Mouse (Mus musculus) heart, embryonic 13.5 days (tissue): ENCODE measurements around the gene Heca. TPM values are rescaled to one million over a fixed set of nuclear protein-coding genes. Genes with fewer than 3 reads are reported as not detected.
A peak's percentile ranks its signal among the peaks of the same experiment; 100 is the strongest.
"Not testable (repeated sequence)": the region's sequence is repeated elsewhere in the genome, so short reads cannot be mapped to it uniquely, and the experiment has no call there.

ENCODE experiments used
- ATAC-seq: fragments of 200-750 bp; cut with Nextera tagmentation; 2 replicates; pipeline ENCODE4 v1.8.0; 2017; ENCODE audit warnings: moderate TSS enrichment; ENCODE audit not compliant: insufficient number of reproducible peaks, low FRiP score, low TSS enrichment; ENCODE audit errors: extremely low read depth
- H3K27ac ChIP-seq: fragments of 300-500 bp; sonication (generic); replicated peaks from 2 replicates; pipeline ENCODE4 v1.5.1; 2015; ENCODE audit warnings: moderate library complexity, mild to moderate bottlenecking, inconsistent platforms
- H3K27me3 ChIP-seq: fragments of 300-500 bp; sonication (generic); replicated peaks from 2 replicates; pipeline ENCODE4 v1.6.1; 2015; ENCODE audit warnings: mild to moderate bottlenecking, inconsistent platforms
- H3K36me3 ChIP-seq: fragments of 300-500 bp; sonication (generic); 2 replicates; pipeline ENCODE4 v1.6.1; 2015; ENCODE audit warnings: mild to moderate bottlenecking, inconsistent platforms
- H3K4me1 ChIP-seq: fragments of 300-500 bp; sonication (generic); 2 replicates; pipeline ENCODE4 v1.6.1; 2015; ENCODE audit warnings: inconsistent platforms
- H3K4me2 ChIP-seq: fragments of 300-500 bp; sonication (generic); 2 replicates; pipeline ENCODE4 v1.6.1; 2015; ENCODE audit warnings: inconsistent platforms, mild to moderate bottlenecking, moderate library complexity
- H3K4me3 ChIP-seq: fragments of 300-500 bp; sonication (generic); 2 replicates; pipeline ENCODE4 v1.5.1; 2015; ENCODE audit warnings: moderate library complexity, mild to moderate bottlenecking, inconsistent platforms
- H3K9ac ChIP-seq: fragments of 300-500 bp; sonication (generic); 2 replicates; pipeline ENCODE4 v1.6.1; 2015; ENCODE audit warnings: inconsistent platforms, mild to moderate bottlenecking, moderate library complexity
- H3K9me3 ChIP-seq: fragments of 300-500 bp; sonication (generic); 2 replicates; pipeline ENCODE4 v1.6.1; 2016; ENCODE audit warnings: inconsistent platforms
- WGBS: fragments of 180-500 bp; shearing (Covaris S2); methylation state at CpG from one replicate; pipeline ENCODE4 v1.1.7; 2015; ENCODE audit warnings: mixed read lengths; 5-methylcytosine and 5-hydroxymethylcytosine counted together
- polyA plus RNA-seq: library from polyadenylated mRNA; unstranded; fragments of >200 nt; fragmentation: Nextera tagmentation; extraction: Ambion mirVana; gene quantifications from 2 replicates; pipeline ENCODE4 v1.2.1, GENCODE M21; 2015

Gene Heca
- 3.5 and 3.7 TPM in 2 replicates for polyA plus RNA-seq

DNA sequence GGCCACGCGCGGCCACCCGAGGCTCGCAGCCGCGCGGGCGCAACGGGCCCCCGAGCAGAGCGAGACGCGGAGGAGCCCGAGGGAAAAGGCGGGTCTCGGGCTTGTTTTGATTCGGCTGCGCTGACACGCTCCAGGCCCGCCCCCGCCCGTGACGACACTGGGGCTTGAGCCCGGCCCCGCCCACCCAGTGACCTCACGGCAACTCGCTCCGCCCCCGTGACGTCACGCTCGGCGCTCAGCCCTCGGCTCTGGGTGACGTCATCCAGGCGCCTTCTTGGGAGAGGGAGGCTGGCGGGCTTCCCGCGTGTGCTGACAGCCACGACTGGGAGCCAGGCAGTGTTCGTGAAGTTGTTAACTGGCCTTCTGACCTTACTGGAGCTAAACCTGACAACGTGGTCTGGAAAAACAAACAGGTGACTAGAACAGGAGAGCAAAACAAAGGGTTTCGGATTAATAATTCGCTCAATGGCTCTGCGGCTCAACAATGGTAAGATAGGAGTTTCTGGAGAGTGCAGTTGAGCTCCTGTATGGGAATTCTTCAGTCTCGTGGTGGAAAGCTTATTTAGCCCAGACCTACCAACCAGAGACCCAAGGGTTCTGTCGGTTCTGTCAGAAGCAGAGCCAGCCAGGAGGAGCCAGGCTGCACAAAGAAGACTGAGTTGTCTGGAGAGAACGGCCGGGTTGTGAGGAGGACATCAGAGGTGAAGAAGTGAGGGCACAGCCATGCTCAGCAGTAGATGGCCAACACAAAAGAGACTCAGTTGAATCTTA, at the start of gene Heca:
Gene Heca (minus strand): TSS at position 108 of the 771 bp plus-strand sequence.
- Histone ChIP-seq H3K27me3 (no peaks in the 10 kb centered on the region), H3K36me3 (peaks cover under 1% of the 10 kb centered on the region; the same call in 1 of the 2 replicates), H3K9me3 (no peaks in the 10 kb centered on the region), H3K4me3 (peak within 1 kb of the TSS; percentile 74), H3K4me2 (peak within 1 kb of the TSS; percentile 75), H3K9ac (peak within 1 kb of the TSS; percentile 97), H3K4me1 (peaks cover 24% of the 10 kb centered on the region), H3K27ac (peak within 1 kb of the TSS; percentile 89)
- 6% methylated on average over 48 of the region's 50 CpGs for WGBS
- ATAC-seq, result peak; percentile 93

DNA sequence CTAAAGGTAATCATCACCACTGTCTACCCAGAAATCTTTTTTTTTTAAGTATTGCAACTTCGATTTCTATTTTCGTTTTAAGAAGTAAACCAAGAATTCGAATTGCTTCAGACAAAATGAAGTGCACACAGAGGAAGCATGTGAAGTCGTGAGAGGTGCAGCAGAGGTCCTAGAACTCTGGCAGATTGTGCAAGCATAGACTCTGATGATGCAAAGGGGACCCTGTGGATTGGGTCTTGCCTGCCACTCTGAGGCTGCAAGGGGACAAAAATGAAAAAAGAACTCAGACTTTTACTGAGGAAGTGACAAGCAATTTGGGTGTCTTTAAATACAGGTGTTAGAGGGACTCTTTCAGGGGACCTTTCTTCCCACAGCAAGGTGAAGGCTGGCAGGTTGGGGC, 42.7 kb upstream of the Heca start:
- ATAC-seq, result no peak
- Histone ChIP-seq H3K27me3 (no peaks in the 10 kb centered on the region), H3K9ac (no peak overlapping the region), H3K4me3 (no peak overlapping the region), H3K9me3 (no peaks in the 10 kb centered on the region), H3K36me3 (no peaks in the 10 kb centered on the region), H3K4me2 (no peak overlapping the region), H3K27ac (no peak overlapping the region), H3K4me1 (no peaks in the 10 kb centered on the region)
- WGBS, result 67% methylated on average over 4 of the region's 4 CpGs

DNA sequence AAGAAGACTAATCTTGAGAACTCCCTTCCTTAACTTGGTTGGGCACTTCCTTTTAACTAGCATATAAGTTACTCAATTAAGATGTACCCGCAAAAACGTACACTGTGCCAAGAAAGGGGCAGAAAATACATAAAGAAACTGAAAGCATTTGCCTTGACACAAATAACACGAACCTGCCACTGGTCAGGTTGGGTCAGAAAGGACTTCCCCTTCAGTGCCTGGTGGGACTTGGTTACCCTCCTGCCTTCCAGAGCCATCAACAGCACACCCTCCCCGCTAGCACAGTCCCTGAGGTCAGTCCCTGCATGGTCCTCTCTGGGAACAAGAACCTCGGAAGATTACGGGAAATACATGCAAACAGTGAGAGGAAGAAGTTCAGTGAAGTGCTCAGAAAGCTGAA, 41.3 kb upstream of the Heca start:
- Histone ChIP-seq H3K27me3 (no peaks in the 10 kb centered on the region), H3K9me3 (no peaks in the 10 kb centered on the region), H3K4me1 (no peaks in the 10 kb centered on the region), H3K36me3 (no peaks in the 10 kb centered on the region), H3K27ac (no peak overlapping the region), H3K4me2 (no peak overlapping the region), H3K4me3 (no peak overlapping the region), H3K9ac (no peak overlapping the region)
- WGBS, result 60% methylated on average over 6 of the region's 6 CpGs
- ATAC-seq, result no peak

DNA sequence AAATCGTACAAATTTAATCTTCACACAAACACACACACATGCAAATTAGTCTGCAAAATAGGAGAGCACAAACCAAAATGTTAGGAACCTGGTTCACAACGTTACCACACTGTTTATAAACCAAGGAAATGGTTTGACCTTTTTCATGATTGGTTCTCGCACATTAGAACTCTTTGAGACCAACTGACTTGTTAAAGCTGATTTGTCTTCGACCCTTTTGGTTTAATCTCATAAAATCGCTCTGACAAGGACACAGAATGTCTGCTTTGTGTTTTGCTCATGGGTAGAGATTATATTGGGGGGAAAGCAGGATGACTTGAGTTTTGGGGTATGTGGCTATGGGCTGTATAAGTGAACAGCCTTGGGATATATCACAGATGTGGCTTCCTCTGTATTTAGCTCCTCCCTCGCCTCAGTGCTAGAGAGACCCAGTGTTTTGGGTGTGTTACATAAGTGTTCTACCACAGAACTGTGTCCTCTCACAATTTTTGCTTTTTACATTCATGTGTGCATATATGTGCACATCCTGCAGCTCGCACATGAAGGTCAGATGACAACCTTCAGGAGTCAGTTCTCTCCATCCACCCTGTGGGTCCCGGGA, 40.1 kb upstream of the Heca start:
- WGBS, result 77% methylated on average over 8 of the region's 8 CpGs
- Histone ChIP-seq H3K27me3 (no peaks in the 10 kb centered on the region), H3K4me1 (no peaks in the 10 kb centered on the region), H3K4me2 (no peak overlapping the region), H3K4me3 (no peak overlapping the region), H3K9ac (no peak overlapping the region), H3K27ac (no peak overlapping the region), H3K36me3 (no peaks in the 10 kb centered on the region), H3K9me3 (no peaks in the 10 kb centered on the region)
- no peak for ATAC-seq

DNA sequence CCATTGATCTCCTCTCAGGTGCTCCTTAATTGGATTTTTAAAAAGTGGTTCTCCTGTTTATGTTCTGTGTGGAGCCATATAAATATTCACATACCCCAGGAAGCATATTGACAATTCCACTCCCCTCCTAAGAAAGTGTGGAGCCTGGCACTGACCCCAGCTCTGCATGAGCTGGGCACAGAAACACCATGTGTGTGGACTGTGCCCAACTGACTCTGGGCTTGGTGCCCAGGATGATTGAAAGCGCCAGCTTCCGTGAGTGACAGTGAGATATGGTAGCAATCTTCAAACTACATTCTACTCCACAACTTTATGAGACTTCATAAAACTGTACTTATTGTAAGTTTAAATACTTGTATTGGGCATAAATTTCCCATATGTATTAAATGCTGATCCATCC, 35.4 kb upstream of the Heca start:
- Histone ChIP-seq H3K4me1 (no peaks in the 10 kb centered on the region), H3K9me3 (no peaks in the 10 kb centered on the region), H3K9ac (no peak overlapping the region), H3K4me3 (no peak overlapping the region), H3K27ac (no peak overlapping the region), H3K36me3 (no peaks in the 10 kb centered on the region), H3K27me3 (no peaks in the 10 kb centered on the region), H3K4me2 (no peak overlapping the region)
- WGBS, result 78% methylated on average over 2 of the region's 2 CpGs
- ATAC-seq, result no peak

DNA sequence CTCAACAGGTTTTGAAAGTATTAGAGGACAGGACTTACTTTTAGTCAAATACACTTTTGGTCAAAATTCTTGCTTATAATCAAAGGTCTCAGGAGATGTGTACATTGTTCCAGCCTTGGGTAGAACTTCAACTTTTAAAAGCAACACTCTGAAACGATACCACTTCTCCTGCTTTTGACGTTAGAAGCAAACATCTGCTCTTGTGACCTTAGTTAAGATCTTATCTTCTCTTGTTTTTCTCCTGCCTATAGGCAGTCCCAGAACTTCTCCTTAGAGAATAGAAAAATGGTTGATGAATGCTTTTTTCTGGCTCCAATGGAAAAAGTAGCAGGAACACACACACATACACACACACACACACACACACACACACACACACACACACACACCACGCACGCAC, 18.2 kb upstream of the Heca start:
- Histone ChIP-seq H3K4me2 (no peak overlapping the region), H3K4me1 (no peaks in the 10 kb centered on the region), H3K36me3 (no peaks in the 10 kb centered on the region), H3K9me3 (no peaks in the 10 kb centered on the region), H3K9ac (no peak overlapping the region), H3K27ac (no peak overlapping the region), H3K27me3 (no peaks in the 10 kb centered on the region), H3K4me3 (no peak overlapping the region)
- WGBS, result 57% methylated on average over 4 of the region's 4 CpGs
- ATAC-seq, result no peak

DNA sequence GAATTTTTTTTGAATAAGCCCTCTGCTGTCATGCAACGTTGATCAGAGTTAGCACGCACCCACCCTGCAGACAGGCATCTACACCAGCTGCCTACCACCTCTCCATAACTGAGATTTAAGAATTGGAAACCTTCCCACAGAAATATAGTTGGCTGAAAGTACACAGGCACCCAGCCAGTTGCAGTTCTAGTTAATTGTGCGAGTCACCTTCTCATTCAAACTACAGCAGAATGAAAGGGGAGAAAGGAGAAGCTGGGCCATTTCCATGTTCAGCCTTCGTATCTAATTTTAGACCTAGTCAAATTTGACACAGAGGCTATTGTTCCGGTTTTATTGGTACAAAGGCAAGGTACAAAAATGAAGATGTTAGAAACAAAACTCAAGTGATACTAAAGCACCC, 2.9 kb upstream of the Heca start:
- WGBS, result 67% methylated on average over 5 of the region's 5 CpGs
- Histone ChIP-seq H3K27me3 (no peaks in the 10 kb centered on the region), H3K9ac (no peak overlapping the region), H3K4me2 (no peak overlapping the region), H3K36me3 (0 out of 2 replicates have a peak, but pooled peaks cover 3% of the 10 kb centered on the region), H3K9me3 (no peaks in the 10 kb centered on the region), H3K27ac (no peak overlapping the region), H3K4me1 (peaks cover 11% of the 10 kb centered on the region), H3K4me3 (no peak overlapping the region)
- no peak for ATAC-seq

DNA sequence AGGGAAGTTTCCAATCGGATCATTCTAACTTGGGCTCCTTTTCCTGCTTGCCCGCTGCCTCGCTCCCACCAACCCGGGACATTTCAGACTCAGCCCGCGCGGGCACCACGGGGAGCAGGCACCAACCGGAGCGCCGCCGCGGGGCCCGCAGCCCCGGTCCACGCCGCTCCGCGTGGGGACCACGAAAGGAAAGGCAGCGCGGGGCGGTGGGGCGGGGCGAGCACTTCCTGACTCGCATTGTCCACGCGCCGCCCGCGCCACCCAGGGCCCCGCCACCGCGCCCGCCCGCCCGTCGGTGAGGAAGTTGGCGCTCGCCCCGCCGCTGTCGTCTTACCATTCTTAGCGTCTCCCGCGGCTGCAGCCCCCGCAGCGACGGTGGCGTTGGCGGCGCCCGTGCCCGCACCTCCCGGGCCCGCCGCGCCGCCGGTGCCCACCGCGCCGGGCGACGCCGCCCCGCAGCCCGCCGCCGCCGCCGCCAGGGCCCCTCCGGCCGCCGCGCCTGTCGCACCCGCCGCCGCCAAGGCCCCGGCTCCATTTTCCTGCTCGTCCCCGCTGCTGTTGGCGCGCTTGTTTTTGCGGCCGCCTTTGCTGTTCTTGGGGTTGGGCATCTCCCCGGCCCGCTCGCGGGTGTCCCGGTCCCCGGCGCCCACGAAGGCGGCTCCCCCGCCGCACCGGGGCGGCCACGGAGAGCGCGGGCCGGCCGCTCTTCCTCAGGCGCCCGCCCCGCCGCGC, 526 bp downstream of the Heca start:
- peaks cover 24% of the 10 kb centered on the region for H3K4me1 ChIP-seq
- H3K36me3 ChIP-seq, result peaks cover 3% of the 10 kb centered on the region; the same call in 1 of the 2 replicates
- 2% methylated on average over 88 of the region's 110 CpGs for WGBS
- H3K4me2 ChIP-seq, result peak overlapping the region; percentile 75
- H3K4me3 ChIP-seq, result peak overlapping the region; percentile 74
- H3K9me3 ChIP-seq, result no peaks in the 10 kb centered on the region
- peak overlapping the region; percentile 97 for H3K9ac ChIP-seq
- H3K27me3 ChIP-seq, result no peaks in the 10 kb centered on the region
- peak; percentile 58 for ATAC-seq
- H3K27ac ChIP-seq, result peak overlapping the region; percentile 89

DNA sequence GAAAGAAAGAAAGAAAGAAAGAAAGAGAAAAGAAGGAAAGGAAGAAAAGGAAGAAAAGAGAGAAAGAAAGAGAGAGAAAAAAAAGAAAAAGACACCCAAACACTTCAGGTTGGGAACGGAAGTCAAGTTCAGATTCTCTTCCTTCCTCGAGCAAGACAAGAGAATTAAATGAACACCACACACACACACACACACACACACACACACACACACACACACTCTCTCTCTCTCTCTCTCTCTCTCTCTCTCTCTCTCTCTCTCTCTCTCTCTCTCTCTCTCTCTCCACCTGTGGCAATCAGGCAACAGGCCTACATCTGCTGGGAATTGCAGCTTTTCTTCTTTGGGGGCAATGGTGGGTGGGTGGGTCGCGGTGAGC, 1.1 kb downstream of the Heca start:
- 1% methylated on average over 4 of the region's 4 CpGs for WGBS

DNA sequence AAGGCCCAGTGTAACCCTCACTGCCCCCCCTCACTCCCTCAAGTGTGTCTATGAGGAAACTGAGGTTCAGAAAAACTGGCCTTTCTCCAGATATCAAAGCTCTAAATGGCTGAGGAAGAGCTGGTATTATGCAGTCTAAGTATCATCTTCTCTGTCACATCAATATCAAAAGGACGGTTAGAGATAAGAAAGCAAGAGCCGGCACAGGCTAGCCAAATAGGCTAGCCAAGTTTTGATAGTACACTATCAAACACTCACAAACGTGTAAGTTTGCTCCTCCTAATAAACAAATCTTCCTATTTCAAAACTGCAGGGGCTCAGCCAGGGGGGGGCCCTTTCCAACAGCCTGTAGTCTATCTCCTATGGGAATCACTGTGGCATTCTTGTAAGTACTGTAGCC, 1.8 kb downstream of the Heca start:
- WGBS, result 11% methylated on average over 3 of the region's 3 CpGs
- peaks cover 24% of the 10 kb centered on the region for H3K4me1 ChIP-seq
- no peak overlapping the region for H3K27ac ChIP-seq
- H3K36me3 ChIP-seq, result peaks cover 7% of the 10 kb centered on the region
- no peak for ATAC-seq
- H3K9ac ChIP-seq, result peak overlapping the region; percentile 77
- peak overlapping the region; percentile 74 for H3K4me3 ChIP-seq
- peak overlapping the region; percentile 75 for H3K4me2 ChIP-seq
- no peaks in the 10 kb centered on the region for H3K27me3 ChIP-seq
- no peaks in the 10 kb centered on the region for H3K9me3 ChIP-seq

More for the DNA sequence above, 1.1 kb downstream of the Heca start:
- H3K4me3 ChIP-seq, result peak overlapping the region; percentile 74
- H3K9me3 ChIP-seq, H3K36me3 ChIP-seq, ATAC-seq, H3K27me3 ChIP-seq: not testable (repeated sequence)
- peak overlapping the region; percentile 97 for H3K9ac ChIP-seq
- H3K4me1 ChIP-seq, result peaks cover 24% of the 10 kb centered on the region
- peak overlapping the region; percentile 75 for H3K4me2 ChIP-seq
- peak overlapping the region; percentile 89 for H3K27ac ChIP-seq

DNA sequence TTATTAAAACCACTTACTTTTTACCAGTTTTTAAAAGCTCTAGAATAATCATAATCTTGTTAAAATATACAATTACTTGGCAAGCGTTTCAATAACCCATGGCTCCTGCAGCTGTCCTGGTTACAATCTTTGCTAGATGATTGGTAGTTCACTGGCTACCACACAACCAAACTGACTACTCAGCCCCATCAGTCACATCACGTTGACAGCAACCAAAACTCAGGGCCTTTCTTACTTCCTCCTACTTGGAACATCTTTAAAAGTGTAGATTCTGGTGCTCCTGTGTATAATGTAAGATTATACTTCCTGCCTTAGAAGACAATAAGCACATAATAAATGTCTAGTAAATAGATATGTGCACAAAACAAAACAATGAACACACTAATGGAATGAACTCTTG, 14.2 kb downstream of the Heca start:
- Histone ChIP-seq H3K4me3 (no peak overlapping the region), H3K27ac (no peak overlapping the region), H3K4me1 (peaks cover 40% of the 10 kb centered on the region), H3K9ac (no peak overlapping the region), H3K27me3 (no peaks in the 10 kb centered on the region), H3K36me3 (no peaks in the 10 kb centered on the region), H3K4me2 (no peak overlapping the region), H3K9me3 (no peaks in the 10 kb centered on the region)
- 70% methylated on average over 2 of the region's 2 CpGs for WGBS
- ATAC-seq, result no peak
